Mouse (Mus musculus): ENCODE data around the gene 3110040M04Rik. TPM values are rescaled to one million over a fixed set of nuclear protein-coding genes. Genes with fewer than 3 reads are reported as not detected.
"Not testable (repeated sequence)": the region's sequence is repeated elsewhere in the genome, so short reads cannot be mapped to it uniquely, and the experiment has no call there.

3110040M04Rik gene
- total RNA-seq, 2 experiments from 2014 or later, result not detected

DNA sequence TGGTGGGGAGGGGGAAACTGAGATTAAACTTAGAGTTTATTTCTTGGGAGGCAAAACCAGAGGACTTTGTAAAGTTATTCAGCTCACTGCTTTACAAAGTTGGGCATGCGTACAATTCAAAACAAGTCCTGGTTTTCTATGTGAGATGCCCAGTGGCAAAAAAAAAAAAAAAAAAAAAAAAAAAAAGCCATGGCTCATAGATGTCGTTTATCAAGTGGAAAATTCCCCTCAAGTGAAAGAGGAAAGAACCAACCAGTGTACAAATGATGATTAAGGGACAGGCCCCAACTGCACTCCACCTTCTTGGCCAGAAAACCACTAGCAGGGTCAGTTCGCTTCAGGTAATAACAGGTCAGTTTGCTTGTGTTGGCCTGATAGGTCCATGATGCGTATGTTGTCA lies 15.5 kb upstream of the 3110040M04Rik start:
- no peak for DNase-seq
- intact Hi-C loops (cut with DNase I), result no loop called here

DNA sequence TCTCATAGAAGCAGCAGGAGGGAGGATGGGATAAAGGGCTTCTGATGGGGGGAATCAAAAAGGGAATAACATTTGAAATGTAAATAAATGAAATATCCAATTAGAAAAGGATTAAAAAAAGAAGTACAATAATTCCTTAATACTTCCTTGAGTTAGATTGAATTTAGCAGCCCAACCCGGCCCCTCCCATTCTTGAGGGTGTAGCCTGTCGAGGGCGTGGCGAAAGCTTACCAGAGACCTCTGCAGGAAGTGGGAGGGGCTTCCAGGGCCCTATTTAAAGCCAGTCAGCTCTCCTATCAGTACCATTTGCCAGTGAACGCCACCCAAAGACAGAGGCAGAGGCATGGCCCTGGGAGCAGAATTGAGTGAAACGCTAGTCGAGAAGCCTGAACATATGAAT lies 11.8 kb upstream of the 3110040M04Rik start, which contains the start of gene Gm8947:
Gene Gm8947, plus strand, starts transcription at position 302 of the 400 bp plus-strand sequence.
- DNase-seq; intact Hi-C loops (cut with DNase I): not testable (repeated sequence)

DNA sequence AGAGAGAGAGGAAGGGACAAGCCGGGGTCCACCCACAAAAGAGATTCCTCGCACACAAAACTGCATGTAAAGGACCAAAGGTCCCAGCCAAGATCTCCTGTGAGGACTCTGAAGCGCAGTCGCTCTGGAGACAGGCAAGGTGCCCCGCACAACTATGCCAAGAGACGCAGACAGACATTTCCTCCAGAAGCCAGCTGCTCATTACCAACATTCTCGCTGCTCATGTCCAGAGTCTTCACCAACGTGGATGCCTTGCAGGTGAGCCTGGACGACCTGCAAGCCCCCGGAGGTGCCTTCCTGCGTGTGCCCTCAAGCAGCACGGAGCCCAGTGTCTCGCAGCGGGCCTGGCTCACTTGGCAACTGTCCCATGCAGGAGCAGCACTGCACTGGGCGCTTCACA lies 11.2 kb upstream of the 3110040M04Rik start:
- intact Hi-C loops (cut with DNase I); DNase-seq: not testable (repeated sequence)

DNA sequence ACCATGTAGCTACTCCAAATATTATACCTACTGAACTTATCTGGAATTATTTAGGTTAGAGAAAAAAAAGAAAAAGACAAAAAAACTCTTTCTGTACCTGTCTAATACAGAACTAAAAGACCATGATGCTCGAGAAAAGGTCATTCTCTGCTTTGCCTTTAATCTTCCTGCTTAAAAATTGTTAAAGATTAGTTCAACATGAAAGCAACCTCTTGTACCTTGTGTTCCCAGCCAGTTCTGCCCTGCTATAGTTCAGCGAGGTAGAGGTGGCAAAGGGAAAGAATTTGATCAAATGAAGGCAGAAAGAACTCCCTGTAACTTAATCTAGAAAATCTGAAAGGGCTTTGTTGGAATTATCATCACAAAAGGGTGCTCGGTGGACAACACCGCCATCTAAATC lies 7.9 kb upstream of the 3110040M04Rik start:
- DNase-seq; intact Hi-C loops (cut with DNase I): not testable (repeated sequence)

DNA sequence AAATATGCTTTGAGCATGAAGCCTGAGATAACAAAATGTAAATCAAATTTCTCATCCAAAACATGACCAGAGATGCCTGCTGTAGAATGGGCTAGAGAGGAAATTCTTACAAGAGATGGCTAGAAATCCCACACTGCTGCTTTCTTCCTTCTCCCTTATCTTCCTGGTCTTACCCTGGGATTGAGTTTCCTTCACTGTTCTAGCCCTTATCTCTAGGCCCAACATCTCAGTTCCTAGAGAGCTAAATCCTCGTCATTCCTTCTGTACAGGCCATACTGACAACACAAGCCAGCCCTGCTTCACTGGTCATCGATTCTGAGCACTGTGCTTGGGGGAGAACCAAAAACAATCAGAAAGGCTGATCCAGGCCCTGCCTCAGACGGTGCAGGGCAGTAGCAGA lies 7.2 kb upstream of the 3110040M04Rik start:
- DNase-seq; intact Hi-C loops (cut with DNase I): not testable (repeated sequence)

DNA sequence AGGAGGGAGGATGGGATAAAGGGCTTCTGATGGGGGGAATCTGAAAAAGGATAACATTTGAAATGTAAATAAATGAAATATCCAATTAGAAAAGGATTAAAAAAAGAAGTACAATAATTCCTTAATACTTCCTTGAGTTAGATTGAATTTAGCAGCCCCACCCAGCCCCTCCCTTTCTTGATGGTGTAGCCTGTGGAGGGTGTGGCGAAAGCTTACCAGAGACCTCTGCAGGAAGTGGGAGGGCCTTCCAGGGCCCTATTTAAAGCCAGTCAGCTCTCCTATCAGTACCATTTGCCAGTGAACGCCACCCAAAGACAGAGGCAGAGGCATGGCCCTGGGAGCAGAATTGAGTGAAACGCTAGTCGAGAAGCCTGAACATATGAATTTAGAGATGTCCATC lies 5.8 kb upstream of the 3110040M04Rik start, which contains the start of gene Gm47995:
Gene Gm47995, plus strand, starts transcription at position 329 of the 400 bp plus-strand sequence.
- intact Hi-C loops (cut with DNase I); DNase-seq: not testable (repeated sequence)

DNA sequence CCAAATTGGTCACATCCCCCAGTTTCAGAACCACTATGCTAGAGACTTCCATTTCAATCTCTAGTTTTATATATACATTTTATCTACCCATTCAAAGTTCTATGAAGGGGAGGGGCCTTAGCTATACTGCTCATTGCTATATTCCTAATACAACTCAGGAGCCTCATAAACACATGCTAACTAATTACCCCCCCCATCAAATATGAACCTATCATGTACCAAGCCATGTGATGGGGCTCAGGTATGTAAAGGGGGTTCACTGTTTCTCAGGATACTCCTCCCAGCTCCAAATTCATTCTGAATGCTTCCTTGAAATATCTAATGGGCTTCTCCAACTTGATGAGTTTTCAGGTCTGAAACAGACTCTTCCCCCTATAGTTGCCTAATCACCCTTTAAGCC lies 3.3 kb upstream of the 3110040M04Rik start:
- intact Hi-C loops (cut with DNase I); DNase-seq: not testable (repeated sequence)

DNA sequence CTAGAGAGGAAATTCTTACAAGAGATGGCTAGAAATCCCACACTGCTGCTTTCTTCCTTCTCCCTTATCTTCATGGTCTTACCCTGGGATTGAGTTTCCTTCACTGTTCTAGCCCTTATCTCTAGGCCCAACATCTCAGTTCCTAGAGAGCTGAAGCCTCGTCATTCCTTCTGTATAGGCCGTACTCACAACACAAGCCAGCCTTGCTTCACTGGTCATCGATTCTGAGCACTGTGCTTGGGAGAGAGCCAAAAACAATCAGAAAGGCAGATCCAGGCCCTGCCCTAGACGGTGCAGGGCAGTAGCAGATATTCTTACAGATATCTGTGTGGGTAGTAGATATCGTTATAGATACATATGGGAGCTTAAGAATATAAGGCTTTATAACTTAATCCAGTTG lies 1.1 kb upstream of the 3110040M04Rik start:
- DNase-seq; intact Hi-C loops (cut with DNase I): not testable (repeated sequence)

DNA sequence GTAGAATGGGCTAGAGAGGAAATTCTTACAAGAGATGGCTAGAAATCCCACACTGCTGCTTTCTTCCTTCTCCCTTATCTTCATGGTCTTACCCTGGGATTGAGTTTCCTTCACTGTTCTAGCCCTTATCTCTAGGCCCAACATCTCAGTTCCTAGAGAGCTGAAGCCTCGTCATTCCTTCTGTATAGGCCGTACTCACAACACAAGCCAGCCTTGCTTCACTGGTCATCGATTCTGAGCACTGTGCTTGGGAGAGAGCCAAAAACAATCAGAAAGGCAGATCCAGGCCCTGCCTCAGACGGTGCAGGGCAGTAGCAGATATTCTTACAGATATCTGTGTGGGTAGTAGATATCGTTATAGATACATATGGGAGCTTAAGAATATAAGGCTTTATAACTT lies 4.6 kb downstream of the 3110040M04Rik start:
- intact Hi-C loops (cut with DNase I); DNase-seq: not testable (repeated sequence)

DNA sequence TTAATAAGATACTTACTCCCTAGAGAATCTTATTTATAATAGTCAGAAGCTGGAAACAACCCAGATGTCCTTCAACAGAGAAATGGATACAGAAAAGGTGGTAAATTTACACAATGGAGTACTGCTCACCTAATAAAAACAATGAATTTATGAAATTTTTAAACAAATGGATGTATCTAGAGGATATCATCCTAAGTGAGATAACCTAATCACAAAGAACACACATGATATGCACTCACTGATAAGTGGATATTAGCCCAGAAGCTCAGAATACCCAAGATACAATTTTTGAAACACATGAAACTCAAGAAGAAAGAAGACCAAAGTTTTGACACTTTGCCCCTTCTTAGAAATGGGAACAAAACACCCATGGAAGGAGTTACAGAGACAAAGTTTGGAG lies 5.0 kb downstream of the 3110040M04Rik start:
- intact Hi-C loops (cut with DNase I); DNase-seq: not testable (repeated sequence)

DNA sequence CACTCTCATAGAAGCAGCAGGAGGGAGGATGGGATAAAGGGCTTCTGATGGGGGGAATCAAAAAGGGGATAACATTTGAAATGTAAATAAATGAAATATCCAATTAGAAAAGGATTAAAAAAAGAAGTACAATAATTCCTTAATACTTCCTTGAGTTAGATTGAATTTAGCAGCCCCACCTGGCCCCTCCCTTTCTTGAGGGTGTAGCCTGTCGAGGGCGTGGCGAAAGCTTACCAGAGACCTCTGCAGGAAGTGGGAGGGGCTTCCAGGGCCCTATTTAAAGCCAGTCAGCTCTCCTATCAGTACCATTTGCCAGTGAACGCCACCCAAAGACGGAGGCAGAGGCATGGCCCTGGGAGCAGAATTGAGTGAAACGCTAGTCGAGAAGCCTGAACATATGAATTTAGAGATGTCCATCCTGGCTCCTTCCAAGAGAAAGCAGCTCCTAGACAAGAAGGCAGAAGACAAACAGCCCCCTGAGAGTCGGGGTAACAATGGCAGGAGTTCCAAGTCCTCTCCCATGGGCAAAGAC lies 6.0 kb downstream of the 3110040M04Rik start, which contains the start of gene Gm47996:
Gene Gm47996, plus strand, starts transcription at position 308 of the 532 bp plus-strand sequence.
- intact Hi-C loops (cut with DNase I); DNase-seq: not testable (repeated sequence)

DNA sequence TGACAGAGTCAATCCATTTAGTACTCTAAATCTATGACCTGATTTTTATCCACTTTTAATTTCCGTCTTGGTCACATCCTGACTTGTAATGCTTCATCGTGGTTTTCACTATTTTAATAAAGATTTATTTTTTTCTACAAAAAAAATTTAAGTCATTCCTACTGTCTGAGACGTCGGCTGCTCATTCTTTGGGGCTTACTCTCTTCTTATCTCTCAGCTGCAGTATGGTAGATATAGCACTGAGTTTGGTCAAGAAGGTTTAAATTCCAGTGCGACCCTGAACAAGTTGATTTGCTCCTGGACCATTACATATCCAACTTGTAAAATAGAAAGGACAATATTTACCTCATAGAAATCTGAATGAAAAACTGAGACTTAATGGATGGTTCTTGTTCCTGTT lies 7.7 kb downstream of the 3110040M04Rik start:
- DNase-seq; intact Hi-C loops (cut with DNase I): not testable (repeated sequence)

DNA sequence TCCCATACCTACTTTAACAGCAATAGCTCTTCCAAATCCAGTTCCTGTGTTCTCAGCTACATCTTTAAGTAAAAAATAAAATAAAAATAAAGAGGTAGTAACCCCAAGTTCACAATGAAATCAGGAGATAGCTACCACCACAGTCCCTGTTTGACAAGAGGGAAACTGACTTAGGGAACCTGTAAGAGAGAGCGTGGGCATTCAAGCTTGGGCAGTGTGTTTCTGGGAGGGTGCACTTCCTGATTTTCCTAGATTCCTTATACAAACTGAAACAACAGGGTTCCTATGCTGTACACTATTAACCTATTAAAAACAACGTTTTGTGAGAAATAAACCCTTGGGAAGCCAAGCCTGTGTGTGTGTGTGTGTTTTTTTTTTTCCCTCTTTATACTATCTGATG lies 10.9 kb downstream of the 3110040M04Rik start:
- no peak for DNase-seq
- intact Hi-C loops (cut with DNase I), result no loop called here

DNA sequence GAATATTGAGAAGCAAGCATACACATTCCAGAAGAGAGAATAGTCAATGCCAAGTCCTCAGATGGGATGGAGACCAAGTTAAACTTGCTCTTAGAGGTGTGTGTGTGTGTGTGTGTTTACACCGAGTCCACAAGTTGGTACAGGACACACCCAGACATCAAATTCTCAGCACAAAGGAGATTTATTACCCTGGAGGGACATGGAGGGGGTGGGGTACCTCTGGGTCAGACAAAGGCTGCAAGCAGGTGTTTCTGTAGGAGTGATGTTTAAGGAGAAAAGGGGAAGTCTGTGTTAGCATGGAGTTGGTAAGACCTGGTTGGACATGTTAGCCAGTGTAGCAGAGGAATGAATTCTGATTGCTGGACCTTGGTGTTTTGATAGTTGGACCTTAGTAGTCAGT lies 12.1 kb downstream of the 3110040M04Rik start:
- intact Hi-C loops (cut with DNase I), result no loop called here
- no peak for DNase-seq

DNA sequence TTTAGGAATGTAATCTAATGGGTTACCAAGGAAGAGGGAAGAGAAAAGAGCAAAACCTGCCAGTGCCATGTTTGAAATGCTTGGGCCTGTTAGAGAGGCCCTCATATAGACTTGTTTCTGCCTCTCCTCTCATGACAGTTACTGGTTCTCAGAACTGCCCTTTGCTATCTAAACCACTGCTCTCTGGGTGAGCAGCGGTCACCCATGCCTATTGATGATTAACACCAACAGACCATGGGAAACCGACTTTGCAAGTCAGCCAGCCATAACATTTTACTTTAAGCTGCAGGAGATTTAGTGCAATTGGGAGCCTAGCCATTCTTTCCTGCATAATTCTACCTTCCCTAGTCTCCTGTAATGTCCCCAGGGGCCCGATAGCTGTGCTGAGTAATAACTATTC lies 12.5 kb downstream of the 3110040M04Rik start:
- DNase-seq, result no peak
- intact Hi-C loops (cut with DNase I), result no loop called here

DNA sequence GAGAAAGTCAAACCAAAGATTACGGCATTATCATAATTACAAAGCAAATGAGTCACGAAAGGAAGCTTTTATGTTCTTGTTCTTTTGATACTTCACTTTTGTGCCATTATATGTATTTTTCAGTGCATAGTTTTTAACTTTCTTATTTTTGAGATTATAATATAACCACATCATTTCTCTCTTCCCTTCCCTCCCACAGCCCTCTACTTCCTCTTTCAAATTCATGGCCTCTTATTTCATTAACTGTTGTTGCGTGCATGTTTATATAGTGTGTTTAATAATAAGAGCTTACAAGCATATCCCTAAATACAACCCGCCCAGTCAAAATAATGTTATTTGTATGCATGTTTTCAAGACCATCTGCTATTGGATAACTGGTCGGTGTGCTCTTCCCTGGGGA lies 15.1 kb downstream of the 3110040M04Rik start:
- no peak for DNase-seq
- intact Hi-C loops (cut with DNase I), result no loop called here

DNA sequence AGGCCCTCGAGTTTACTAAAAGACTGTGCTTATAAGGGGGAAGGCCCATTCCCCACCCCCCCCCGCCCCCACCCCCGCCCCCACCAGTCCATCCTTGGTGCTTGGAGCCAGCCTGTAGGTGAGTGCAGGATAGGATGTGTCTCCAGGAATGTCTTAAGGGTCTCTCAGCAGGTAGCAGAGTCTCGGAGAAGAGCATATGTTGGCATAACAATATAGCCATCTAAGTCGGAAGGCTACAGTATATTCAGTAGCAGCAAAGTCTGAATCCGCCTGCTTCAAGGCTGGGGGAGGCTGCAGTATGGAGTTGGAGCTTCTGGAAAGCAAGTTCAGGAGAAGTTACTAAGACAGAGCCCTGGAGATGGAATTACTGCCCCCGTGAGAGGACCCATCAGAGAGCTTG lies 16.2 kb downstream of the 3110040M04Rik start:
- intact Hi-C loops (cut with DNase I), result no loop called here
- DNase-seq, result no peak

DNA sequence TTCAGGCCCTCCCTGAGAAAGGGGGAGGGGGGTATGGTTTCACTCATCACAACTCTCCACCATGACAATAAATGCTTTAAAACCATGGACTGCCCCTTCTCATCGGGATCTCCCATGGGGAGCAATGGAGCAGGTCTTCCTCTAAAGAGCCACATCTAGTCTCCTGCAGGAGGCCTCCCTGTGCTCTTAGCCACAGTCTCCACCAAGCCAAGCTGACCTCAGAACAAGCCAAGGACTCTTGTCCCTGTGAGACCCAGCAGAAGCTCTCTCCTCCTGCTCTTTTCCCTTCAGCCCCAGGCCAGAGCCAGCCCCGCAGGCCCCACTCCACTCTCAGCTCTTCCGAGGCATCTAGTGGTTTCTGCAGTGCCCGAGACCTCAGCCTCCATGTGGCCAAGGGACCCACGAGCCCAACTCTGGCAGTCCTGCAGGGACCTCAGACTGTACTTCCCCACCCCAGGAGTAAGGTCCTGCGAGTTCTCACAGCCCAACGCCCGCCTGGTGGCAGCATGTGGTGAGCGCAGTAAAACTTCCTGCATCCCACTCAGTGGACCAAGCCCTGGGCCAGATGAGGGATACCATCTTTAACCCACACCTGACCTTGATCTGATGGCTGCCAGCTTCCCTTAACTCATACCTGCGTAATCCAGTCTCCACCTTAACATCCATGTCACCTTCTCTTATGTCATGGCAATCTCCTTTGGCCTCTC lies 18.8 kb downstream of the 3110040M04Rik start:
- no peak for DNase-seq
- intact Hi-C loops (cut with DNase I), result no loop called here

DNA sequence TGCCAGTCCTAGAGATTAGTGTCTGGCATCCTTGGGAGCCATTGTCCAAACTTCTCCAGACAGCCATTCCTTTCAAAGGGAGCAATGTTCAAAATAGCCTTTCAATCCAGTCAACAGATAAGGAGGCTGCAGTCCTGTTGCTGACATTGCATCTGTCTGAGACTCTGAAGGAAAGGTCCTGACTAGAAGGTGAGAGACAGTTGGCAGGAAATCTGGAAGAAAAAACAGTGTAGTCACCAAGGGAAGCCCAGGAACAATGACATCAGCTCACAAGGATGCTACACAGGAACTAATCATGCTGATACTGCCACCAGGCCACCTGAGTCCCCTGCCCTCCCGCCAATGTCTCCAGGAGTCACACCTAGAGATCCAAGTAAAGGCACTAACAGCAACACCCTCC lies 19.5 kb downstream of the 3110040M04Rik start:
- intact Hi-C loops (cut with DNase I), result no loop called here
- DNase-seq, result no peak

DNA sequence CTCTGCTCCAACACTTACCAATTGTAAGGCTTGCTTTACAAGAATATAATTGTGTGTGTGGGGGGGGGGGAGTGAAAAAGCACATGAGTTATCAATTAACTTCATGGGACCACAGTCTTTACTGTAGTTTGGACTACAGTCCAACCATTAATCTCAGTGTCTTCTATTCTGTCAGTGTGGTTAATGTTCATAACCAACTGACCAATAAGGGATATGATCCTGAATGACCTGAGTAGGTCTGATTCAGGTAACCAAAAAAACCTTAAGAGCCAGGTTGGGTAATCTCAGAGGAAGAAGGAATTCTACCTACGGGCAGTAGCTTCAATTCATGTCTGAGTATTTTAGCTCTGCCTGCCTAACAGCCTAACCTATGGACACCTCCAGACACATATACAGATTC lies 20.6 kb downstream of the 3110040M04Rik start:
- intact Hi-C loops (cut with DNase I), result no loop called here
- DNase-seq, result no peak

DNA sequence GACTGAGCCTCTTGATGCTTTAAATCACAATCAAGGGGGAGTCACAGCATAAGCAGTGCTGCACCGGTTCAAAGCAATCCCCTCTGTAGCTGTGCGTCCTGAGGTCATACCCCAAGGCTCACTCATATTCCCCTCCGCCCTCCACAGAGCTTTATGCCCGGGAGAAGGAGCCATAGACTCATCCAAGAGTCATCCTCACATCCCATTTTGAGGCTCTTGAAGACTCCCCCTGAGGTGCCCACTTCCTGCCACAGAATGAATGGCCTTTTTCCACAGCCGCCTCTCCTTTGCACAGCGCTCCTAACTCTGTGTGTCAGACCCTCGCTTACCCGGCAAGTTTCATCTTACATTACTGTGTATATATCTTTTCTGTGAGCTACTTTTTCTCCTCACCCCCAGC lies 23.6 kb downstream of the 3110040M04Rik start:
- no peak for DNase-seq
- intact Hi-C loops (cut with DNase I), result no loop called here
